Mouse (Mus musculus): Measurements from ENCODE around the gene Crybg3.

- TF ChIP-seq POLR2A (IDR thresholded peaks at IDR 0.05; ENCODE audit: borderline replicate concordance, insufficient read depth, low read length) (no peak), CTCF (IDR thresholded peaks at IDR 0.05; ENCODE audit: borderline replicate concordance, insufficient read depth, low read depth, low read length) (no peak)
Observed at GRCm38 (mm10) chr16:59526939-59527338, 73.8 kb downstream of the Crybg3 start.

Measured in cerebellum, adult 2 months (tissue).